14 mouse cellular contexts compared by ENCODE assay signal in genomic region chr2:35570743-35571142, GRCm38 (mm10).
"Had no signal": no experiment of that assay in that cellular context is flagged by ENCODE, and none has a peak within 500 bp of the region (broad histone marks: within the 10 kb centered on the region; RNA-seq: fewer than 3 reads in every experiment).

No protein-coding gene starts in this region.

- H3K27ac ChIP-seq: limb, embryonic 13.5 days; liver, embryonic 15.5 days; macrophage; midbrain, embryonic 15.5 days; neural tube, embryonic 13.5 days had no signal

- H3K4me1 ChIP-seq: limb, embryonic 13.5 days; liver, embryonic 15.5 days; midbrain, embryonic 15.5 days; neural tube, embryonic 13.5 days had no signal

- ATAC-seq: midbrain, embryonic 15.5 days had no signal

- H3K4me2 ChIP-seq: limb, embryonic 13.5 days; liver, embryonic 15.5 days; midbrain, embryonic 11.5 days; midbrain, embryonic 15.5 days; neural tube, embryonic 13.5 days had no signal

- H3K27me3 ChIP-seq: limb, embryonic 13.5 days; liver, embryonic 15.5 days; midbrain, embryonic 15.5 days; neural tube, embryonic 13.5 days had no signal

- H3K9me3 ChIP-seq: limb, embryonic 13.5 days; liver, embryonic 15.5 days; midbrain, embryonic 15.5 days; neural tube, embryonic 13.5 days had no signal

- H3K36me3 ChIP-seq: limb, embryonic 13.5 days; liver, embryonic 15.5 days; midbrain, embryonic 15.5 days; neural tube, embryonic 13.5 days had no signal

- DNase-seq: left cerebral cortex, postnatal 4 days; lung, adult 2 months; lung, postnatal 10 days; retina, postnatal 1 day; right cerebral cortex, postnatal 4 days; spleen, adult 18-20 months; thymus, postnatal 36 days had no signal

- H3K9ac ChIP-seq: limb, embryonic 13.5 days; liver, embryonic 15.5 days; midbrain, embryonic 15.5 days; neural tube, embryonic 13.5 days had no signal

- H3K4me3 ChIP-seq: limb, embryonic 13.5 days; liver, embryonic 15.5 days; megakaryocyte, embryonic 14.5 days; midbrain, embryonic 15.5 days; neural tube, embryonic 13.5 days had no signal
